Mouse (Mus musculus): Measurements from ENCODE around the gene Btn2a2. TPM values are rescaled to one million over a fixed set of nuclear protein-coding genes. Genes with fewer than 3 reads are reported as not detected.

The Btn2a2 gene
- polyA plus RNA-seq, 1 experiment from 2014 or later: 1.3 TPM

DNA sequence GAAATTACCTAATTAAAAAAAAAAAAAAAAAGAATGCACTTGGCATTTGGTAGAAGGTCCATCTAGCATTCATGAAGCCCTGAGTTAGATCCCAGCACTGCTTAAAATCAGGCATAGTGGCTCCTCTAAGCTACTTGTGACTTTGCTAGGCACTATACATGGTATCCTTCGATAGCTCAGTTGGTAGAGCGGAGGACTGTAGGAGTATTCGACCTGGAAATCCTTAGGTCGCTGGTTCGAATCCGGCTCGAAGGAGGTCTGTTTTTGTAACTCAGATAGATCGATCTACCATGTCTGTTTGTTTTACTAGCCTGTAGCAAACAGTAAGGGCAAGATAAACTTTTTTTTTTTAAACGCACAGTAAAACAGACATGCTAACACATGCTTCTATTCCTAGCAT lies 21.7 kb downstream of the Btn2a2 start:
- no peak overlapping the region for H3K4me2 ChIP-seq (ENCODE audit: low read depth, severe bottlenecking)
- peak; percentile 93 for DNase-seq (ENCODE audit: low spot score)
- H3K9ac ChIP-seq (ENCODE audit: low read length): no peak overlapping the region
- H3K36me3 ChIP-seq (ENCODE audit: control insufficient read depth, insufficient read depth, low read length): no peaks in the 10 kb centered on the region
- H3K27ac ChIP-seq (replicated peaks; ENCODE audit: low read depth, low read length): no peak overlapping the region
- no peak overlapping the region for H3K4me3 ChIP-seq (ENCODE audit: low read depth, low read length)
- 2% methylated on average over 9 of the region's 9 CpGs for WGBS
- H3K4me1 ChIP-seq (ENCODE audit: control insufficient read depth, insufficient read depth, low read length): peaks cover 4% of the 10 kb centered on the region; the same call in 1 of the 2 replicates
- H3K27me3 ChIP-seq (ENCODE audit: control insufficient read depth, insufficient read depth, low read length): no peaks in the 10 kb centered on the region
- H3K9me3 ChIP-seq (ENCODE audit: control insufficient read depth, low read length): no peaks in the 10 kb centered on the region
- ATAC-seq (ENCODE audit: insufficient number of reproducible peaks, low FRiP score, low TSS enrichment, low read depth): peak; percentile 73

DNA sequence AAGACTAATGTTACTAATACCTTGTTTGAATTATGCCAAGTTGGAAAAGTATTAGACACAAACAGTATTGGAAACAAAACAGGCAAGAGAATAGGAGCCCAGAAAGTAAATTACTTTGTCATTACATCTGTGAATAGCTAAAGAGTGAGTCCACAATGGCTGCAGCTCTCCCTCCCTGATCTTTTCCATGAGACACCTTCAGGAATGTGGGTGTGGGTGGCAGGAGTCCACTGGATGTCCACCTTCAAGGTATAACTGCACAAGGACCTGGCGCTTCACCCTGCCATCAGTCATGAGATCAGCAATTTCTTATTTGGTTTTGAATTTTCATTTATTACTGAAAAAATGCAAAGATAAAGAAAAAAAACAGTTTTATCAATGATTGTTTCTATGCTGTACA lies 22.4 kb downstream of the Btn2a2 start:
- Histone ChIP-seq H3K4me2 (ENCODE audit: low read depth, severe bottlenecking) (no peak overlapping the region), H3K9me3 (ENCODE audit: control insufficient read depth, low read length) (no peaks in the 10 kb centered on the region), H3K9ac (ENCODE audit: low read length) (no peak overlapping the region), H3K36me3 (ENCODE audit: control insufficient read depth, insufficient read depth, low read length) (no peaks in the 10 kb centered on the region), H3K4me3 (ENCODE audit: low read depth, low read length) (no peak overlapping the region), H3K27ac (replicated peaks; ENCODE audit: low read depth, low read length) (no peak overlapping the region), H3K4me1 (ENCODE audit: control insufficient read depth, insufficient read depth, low read length) (peaks cover 4% of the 10 kb centered on the region; the same call in 1 of the 2 replicates), H3K27me3 (ENCODE audit: control insufficient read depth, insufficient read depth, low read length) (no peaks in the 10 kb centered on the region)
- no peak for DNase-seq (ENCODE audit: low spot score)
- WGBS: 60% methylated on average over 1 of the region's 1 CpGs
- no peak for ATAC-seq (ENCODE audit: insufficient number of reproducible peaks, low FRiP score, low TSS enrichment, low read depth)

DNA sequence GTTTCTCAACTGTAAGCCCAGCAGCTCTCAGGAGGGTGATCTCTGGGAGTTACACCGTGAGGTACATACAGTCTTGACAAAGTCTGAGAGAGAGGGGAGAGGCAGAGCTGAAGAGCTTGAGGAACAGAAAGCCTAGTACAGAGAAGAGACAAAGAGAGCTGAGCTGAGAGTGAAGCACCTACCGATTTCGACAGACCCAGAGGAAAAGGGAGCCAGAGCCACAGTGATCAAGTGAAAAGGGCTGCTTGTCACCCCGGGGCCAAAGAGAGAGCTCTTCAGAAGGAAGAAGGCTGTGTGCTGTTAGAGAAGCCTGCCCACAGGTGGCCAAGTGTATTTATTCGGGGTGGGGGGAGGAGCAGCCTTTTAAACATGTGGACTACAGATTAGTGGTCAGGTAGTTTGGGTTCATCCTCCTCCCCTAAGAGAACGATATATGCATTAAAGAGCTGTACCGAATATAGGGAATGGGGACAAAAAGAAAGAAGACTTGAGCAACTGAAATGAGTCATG lies 23.0 kb downstream of the Btn2a2 start, which contains the start of gene Btn1a1:
Gene Btn1a1, minus strand, starts transcription at position 302 of the 510 bp plus-strand sequence.
- Histone ChIP-seq H3K4me1 (ENCODE audit: control insufficient read depth, insufficient read depth, low read length) (peaks cover 4% of the 10 kb centered on the region; the same call in 1 of the 2 replicates), H3K4me2 (ENCODE audit: low read depth, severe bottlenecking) (peak within 1 kb of the TSS; percentile 87), H3K36me3 (ENCODE audit: control insufficient read depth, insufficient read depth, low read length) (no peaks in the 10 kb centered on the region), H3K9ac (ENCODE audit: low read length) (peak within 1 kb of the TSS; percentile 27; the same call in 1 of the 2 replicates), H3K27me3 (ENCODE audit: control insufficient read depth, insufficient read depth, low read length) (no peaks in the 10 kb centered on the region), H3K4me3 (ENCODE audit: low read depth, low read length) (peak within 1 kb of the TSS; percentile 45), H3K27ac (replicated peaks; ENCODE audit: low read depth, low read length) (no peak within 1 kb of the TSS), H3K9me3 (ENCODE audit: control insufficient read depth, low read length) (no peaks in the 10 kb centered on the region)
- DNase-seq (ENCODE audit: low spot score): peak; percentile 39
- no peak for ATAC-seq (ENCODE audit: insufficient number of reproducible peaks, low FRiP score, low TSS enrichment, low read depth)
- under 1% methylated on average over 7 of the region's 7 CpGs for WGBS

DNA sequence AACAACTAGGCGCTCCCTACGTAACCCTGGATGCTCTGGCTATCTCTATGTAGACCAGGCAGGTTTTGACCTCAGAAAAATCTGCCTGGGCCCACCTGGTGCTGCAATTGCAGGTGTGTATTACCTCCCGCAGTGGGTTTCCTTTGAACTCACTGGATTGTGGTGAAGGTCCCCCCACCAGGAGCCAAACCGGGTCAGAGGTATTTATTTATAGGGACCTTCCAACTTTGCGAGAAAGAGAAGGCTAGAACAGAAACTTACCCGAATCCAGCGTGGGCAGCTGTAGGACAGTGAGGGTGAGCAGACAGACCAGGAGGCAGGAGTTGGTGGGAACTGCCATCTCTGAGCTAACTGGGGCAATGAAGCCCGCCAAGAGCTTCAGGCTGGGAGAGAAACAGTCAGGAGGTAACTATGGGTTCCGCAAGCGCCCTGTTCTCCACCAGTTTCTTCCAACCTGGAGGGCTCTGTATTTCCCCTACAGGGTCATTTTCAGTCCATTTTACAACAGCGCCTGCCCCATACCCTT lies 23.8 kb downstream of the Btn2a2 start:
- DNase-seq (ENCODE audit: low spot score): peak; percentile 33
- WGBS: 2% methylated on average over 11 of the region's 11 CpGs

DNA sequence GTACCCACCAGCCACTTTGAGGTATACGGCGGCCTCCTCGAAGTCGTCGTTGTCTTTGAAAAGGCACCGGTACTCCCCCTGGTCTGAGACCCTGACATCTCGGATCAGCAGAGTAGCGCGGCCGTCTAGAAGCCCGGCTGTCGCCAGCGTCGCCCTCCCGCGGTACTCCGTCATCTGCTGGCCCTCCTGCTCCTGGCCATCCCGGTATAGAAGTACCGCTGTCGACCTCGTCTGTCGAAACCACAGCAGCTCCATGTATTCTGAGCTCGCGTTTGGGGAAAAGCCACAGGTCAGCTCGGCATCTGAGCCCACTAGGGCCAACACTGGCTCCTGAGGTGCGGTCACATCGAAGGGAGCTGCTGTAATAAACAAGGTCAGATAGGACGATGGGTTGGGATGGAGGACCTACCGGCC lies 24.4 kb downstream of the Btn2a2 start:
- peak; percentile 66 for DNase-seq (ENCODE audit: low spot score)
- Histone ChIP-seq H3K4me1 (ENCODE audit: control insufficient read depth, insufficient read depth, low read length) (peaks cover 4% of the 10 kb centered on the region; the same call in 1 of the 2 replicates), H3K27ac (replicated peaks; ENCODE audit: low read depth, low read length) (no peak overlapping the region), H3K9me3 (ENCODE audit: control insufficient read depth, low read length) (no peaks in the 10 kb centered on the region), H3K4me3 (ENCODE audit: low read depth, low read length) (peak overlapping the region; percentile 45), H3K4me2 (ENCODE audit: low read depth, severe bottlenecking) (peak overlapping the region; percentile 87), H3K27me3 (ENCODE audit: control insufficient read depth, insufficient read depth, low read length) (no peaks in the 10 kb centered on the region), H3K36me3 (ENCODE audit: control insufficient read depth, insufficient read depth, low read length) (no peaks in the 10 kb centered on the region), H3K9ac (ENCODE audit: low read length) (peak overlapping the region; percentile 52)
- no peak for ATAC-seq (ENCODE audit: insufficient number of reproducible peaks, low FRiP score, low TSS enrichment, low read depth)
- WGBS: under 1% methylated on average over 29 of the region's 29 CpGs

More for the DNA sequence above, 23.8 kb downstream of the Btn2a2 start:
- Histone ChIP-seq H3K4me3 (ENCODE audit: low read depth, low read length) (peak overlapping the region; percentile 45), H3K4me1 (ENCODE audit: control insufficient read depth, insufficient read depth, low read length) (peaks cover 4% of the 10 kb centered on the region; the same call in 1 of the 2 replicates), H3K36me3 (ENCODE audit: control insufficient read depth, insufficient read depth, low read length) (no peaks in the 10 kb centered on the region), H3K9ac (ENCODE audit: low read length) (peak overlapping the region; percentile 27; the same call in 1 of the 2 replicates), H3K27ac (replicated peaks; ENCODE audit: low read depth, low read length) (no peak overlapping the region), H3K4me2 (ENCODE audit: low read depth, severe bottlenecking) (peak overlapping the region; percentile 87), H3K27me3 (ENCODE audit: control insufficient read depth, insufficient read depth, low read length) (no peaks in the 10 kb centered on the region), H3K9me3 (ENCODE audit: control insufficient read depth, low read length) (no peaks in the 10 kb centered on the region)
- ATAC-seq (ENCODE audit: insufficient number of reproducible peaks, low FRiP score, low TSS enrichment, low read depth): 0 out of 2 replicates have a peak, but pooled peaks have one; percentile 45

DNA sequence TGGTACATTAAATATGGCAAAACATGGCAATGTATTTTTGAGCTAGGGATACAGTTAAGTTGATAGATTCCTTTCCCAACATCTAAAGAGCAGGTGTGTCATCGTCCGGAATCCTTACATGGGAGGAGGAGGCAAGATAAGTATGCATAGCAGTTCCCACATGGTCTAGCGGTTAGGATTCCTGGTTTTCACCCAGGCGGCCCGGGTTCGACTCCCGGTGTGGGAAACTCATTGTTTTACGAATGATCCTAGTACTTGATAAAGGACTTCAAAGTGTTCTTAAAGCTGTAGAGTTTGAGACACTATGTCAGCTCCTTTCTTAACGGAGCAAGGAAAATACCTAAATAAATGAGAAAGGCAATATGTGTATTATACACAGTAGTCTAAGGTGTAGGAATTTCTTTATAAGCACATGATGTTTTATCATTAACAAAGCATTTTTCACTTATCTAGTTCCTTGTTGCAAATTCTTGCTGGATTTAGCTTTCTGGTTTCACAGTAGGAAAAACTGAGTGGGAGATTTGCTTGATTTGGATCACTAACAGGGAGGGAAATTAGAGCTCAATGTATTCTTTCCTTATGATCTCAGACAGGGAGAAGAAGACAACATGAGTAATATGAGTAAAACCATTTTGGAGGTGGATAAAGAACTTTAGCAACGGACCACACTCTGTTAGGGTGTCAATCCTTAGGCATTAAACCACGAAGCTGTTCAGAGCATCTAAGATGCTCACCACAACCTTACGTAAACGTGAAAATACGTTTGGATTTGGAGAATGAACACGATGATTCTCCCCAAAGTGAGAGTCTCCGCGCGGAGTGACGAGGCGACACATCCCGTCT lies 25.1 kb downstream of the Btn2a2 start:
- peak; percentile 95 for DNase-seq (ENCODE audit: low spot score)
- Histone ChIP-seq H3K4me2 (ENCODE audit: low read depth, severe bottlenecking) (peak overlapping the region; percentile 87), H3K27me3 (ENCODE audit: control insufficient read depth, insufficient read depth, low read length) (no peaks in the 10 kb centered on the region), H3K9me3 (ENCODE audit: control insufficient read depth, low read length) (no peaks in the 10 kb centered on the region), H3K9ac (ENCODE audit: low read length) (peak overlapping the region; percentile 52), H3K27ac (replicated peaks; ENCODE audit: low read depth, low read length) (no peak overlapping the region), H3K4me3 (ENCODE audit: low read depth, low read length) (peak overlapping the region; percentile 45), H3K4me1 (ENCODE audit: control insufficient read depth, insufficient read depth, low read length) (peaks cover 4% of the 10 kb centered on the region; the same call in 1 of the 2 replicates), H3K36me3 (ENCODE audit: control insufficient read depth, insufficient read depth, low read length) (no peaks in the 10 kb centered on the region)
- WGBS: under 1% methylated on average over 21 of the region's 21 CpGs
- no peak for ATAC-seq (ENCODE audit: insufficient number of reproducible peaks, low FRiP score, low TSS enrichment, low read depth)

DNA sequence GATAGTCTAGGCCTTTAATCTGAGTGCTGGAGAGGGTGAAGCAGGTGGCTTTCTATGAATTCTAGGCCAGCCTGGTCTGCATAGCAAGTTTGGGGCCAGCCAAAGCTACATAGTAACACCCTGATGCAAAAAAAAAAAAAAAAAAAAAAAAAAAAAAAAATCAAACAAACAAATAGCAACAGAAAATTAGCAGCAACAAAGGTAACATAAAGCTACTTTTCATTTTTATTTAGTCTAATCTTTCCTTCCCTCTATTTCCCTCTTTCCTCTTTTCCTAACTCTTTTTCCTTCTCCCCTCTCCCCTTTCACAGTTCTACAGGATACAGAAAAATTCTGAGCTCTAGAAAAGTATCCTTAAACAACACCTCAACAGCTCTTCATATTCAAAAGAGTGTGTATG lies 26.0 kb downstream of the Btn2a2 start:
- H3K27ac ChIP-seq (replicated peaks; ENCODE audit: low read depth, low read length): no peak overlapping the region
- H3K4me3 ChIP-seq (ENCODE audit: low read depth, low read length): no peak overlapping the region
- H3K4me2 ChIP-seq (ENCODE audit: low read depth, severe bottlenecking): no peak overlapping the region
- no peaks in the 10 kb centered on the region for H3K27me3 ChIP-seq (ENCODE audit: control insufficient read depth, insufficient read depth, low read length)
- no peak overlapping the region for H3K9ac ChIP-seq (ENCODE audit: low read length)
- no peak for DNase-seq (ENCODE audit: low spot score)
- no peaks in the 10 kb centered on the region for H3K36me3 ChIP-seq (ENCODE audit: control insufficient read depth, insufficient read depth, low read length)
- ATAC-seq (ENCODE audit: insufficient number of reproducible peaks, low FRiP score, low TSS enrichment, low read depth): no peak
- peaks cover 4% of the 10 kb centered on the region; the same call in 1 of the 2 replicates for H3K4me1 ChIP-seq (ENCODE audit: control insufficient read depth, insufficient read depth, low read length)
- H3K9me3 ChIP-seq (ENCODE audit: control insufficient read depth, low read length): no peaks in the 10 kb centered on the region

DNA sequence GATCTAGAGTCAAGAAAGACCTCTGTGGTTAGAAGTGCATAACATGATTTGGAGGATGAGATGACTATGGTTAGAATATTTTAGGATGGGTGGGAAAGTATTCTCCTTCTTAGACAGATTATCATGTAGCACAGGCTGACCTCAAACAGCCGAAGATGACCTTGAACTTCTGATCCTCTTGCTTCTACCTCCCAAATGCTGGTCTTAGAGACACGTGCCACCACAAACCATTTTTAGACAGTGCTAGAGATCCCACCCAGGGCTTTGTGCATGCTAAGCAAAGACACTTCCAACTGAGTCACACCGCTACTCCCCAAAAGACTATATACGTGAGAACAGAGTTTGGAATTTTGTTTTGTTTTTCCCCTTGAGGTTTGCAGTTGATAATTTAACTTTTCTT lies 26.6 kb downstream of the Btn2a2 start:
- Histone ChIP-seq H3K4me3 (ENCODE audit: low read depth, low read length) (no peak overlapping the region), H3K4me2 (ENCODE audit: low read depth, severe bottlenecking) (no peak overlapping the region), H3K27me3 (ENCODE audit: control insufficient read depth, insufficient read depth, low read length) (no peaks in the 10 kb centered on the region), H3K9ac (ENCODE audit: low read length) (no peak overlapping the region), H3K4me1 (ENCODE audit: control insufficient read depth, insufficient read depth, low read length) (peaks cover 4% of the 10 kb centered on the region; the same call in 1 of the 2 replicates), H3K27ac (replicated peaks; ENCODE audit: low read depth, low read length) (no peak overlapping the region), H3K9me3 (ENCODE audit: control insufficient read depth, low read length) (no peaks in the 10 kb centered on the region), H3K36me3 (ENCODE audit: control insufficient read depth, insufficient read depth, low read length) (no peaks in the 10 kb centered on the region)
- ATAC-seq (ENCODE audit: insufficient number of reproducible peaks, low FRiP score, low TSS enrichment, low read depth): no peak
- 83% methylated on average over 4 of the region's 4 CpGs for WGBS
- DNase-seq (ENCODE audit: low spot score): no peak

Measured in limb, embryonic 11.5 days (tissue).